Mouse (Mus musculus) embryonic fibroblast, embryonic 13.5 days (primary cell): ENCODE results near the gene Zscan22. TPM values are rescaled to one million over a fixed set of nuclear protein-coding genes. Genes with fewer than 3 reads are reported as not detected.
A peak's percentile ranks its signal among the peaks of the same experiment; 100 is the strongest.
"Not testable (repeated sequence)": the region's sequence is repeated elsewhere in the genome, so short reads cannot be mapped to it uniquely, and the experiment has no call there.

Experiments used
- H3K27ac ChIP-seq: 2 replicates; pipeline ENCODE4 v1.5.1; 2012; ENCODE audit warnings: low read length, control low read depth, inconsistent platforms; ENCODE audit not compliant: insufficient read depth
- H3K4me1 ChIP-seq: 2 replicates; pipeline ENCODE4 v1.6.1; 2011; ENCODE audit warnings: low read length; ENCODE audit not compliant: control insufficient read depth, insufficient read depth
- H3K4me3 ChIP-seq: 2 replicates; pipeline ENCODE4 v1.5.1; 2011; ENCODE audit warnings: mild to moderate bottlenecking, control low read depth, low read length; ENCODE audit not compliant: insufficient read depth
- CTCF ChIP-seq: IDR thresholded peaks from 2 replicates; pipeline ENCODE4 v1.5.1; 2011; ENCODE audit warnings: mild to moderate bottlenecking, control low read depth, low read length, moderate library complexity, borderline replicate concordance; ENCODE audit not compliant: insufficient read depth
- POLR2A ChIP-seq: IDR thresholded peaks from 2 replicates; pipeline ENCODE4 v1.6.1; 2011; ENCODE audit warnings: low read depth, mild to moderate bottlenecking, control low read depth, low read length, moderate library complexity
- polyA plus RNA-seq: library from polyadenylated mRNA; stranded (reverse); fragments of >200 nt; gene quantifications from 2 replicates; pipeline ENCODE4 v1.2.4, GENCODE M21; 2011; ENCODE audit warnings: low read depth; ENCODE audit not compliant: missing spikeins, insufficient read length

Zscan22 gene
- polyA plus RNA-seq, 1 experiment: 9.8 TPM

DNA sequence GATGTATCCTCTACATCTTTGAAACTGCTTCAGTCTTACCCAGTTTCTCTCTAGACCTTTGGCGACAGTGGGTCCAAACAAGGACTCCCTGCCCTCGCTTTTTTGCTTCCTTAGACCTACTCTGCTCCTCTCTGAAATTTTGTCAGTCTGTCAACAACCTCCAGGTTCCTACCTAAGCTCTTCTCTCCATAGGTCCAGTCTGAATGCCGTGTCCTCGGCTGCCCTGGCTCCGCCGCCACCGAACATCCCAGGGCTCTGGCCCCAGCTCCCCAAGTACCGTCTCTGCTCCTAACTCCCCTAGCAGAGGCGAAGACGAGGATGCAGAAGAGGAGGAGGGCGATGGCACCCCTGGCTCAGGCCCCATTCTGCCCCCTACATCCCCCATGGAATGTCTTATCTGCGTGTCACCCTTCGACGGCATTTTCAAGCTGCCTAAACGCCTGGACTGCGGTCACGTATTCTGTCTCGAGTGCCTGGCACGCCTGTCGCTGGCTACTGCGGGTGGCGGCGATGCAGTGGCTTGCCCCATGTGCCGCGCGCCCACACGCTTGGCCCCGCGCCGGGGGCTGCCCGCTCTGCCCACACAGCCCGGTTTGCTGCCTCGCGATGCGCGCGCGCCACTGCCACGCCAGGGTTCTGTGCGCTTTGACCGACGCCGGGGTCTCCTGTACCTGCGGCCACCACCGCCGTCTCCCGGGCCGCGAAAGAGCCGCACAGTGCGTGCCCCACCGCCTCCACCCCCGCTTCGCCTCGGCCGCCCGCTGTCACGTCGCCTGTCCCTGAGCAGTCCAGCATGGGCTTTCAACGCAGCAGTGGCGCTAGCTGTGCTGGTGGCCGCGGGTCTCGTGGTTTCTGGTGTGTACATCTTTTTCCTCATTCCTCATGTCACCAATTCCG, 30.3 kb downstream of the Zscan22 start:
- no peak for TF ChIP-seq CTCF
- TF ChIP-seq POLR2A: 0 out of 2 replicates have a peak, but pooled peaks have one; percentile 21
- H3K4me3 ChIP-seq: no peak overlapping the region
- H3K4me1 ChIP-seq: 0 out of 2 replicates have a peak, but pooled peaks cover 5% of the 10 kb centered on the region
- no peak overlapping the region for H3K27ac ChIP-seq

DNA sequence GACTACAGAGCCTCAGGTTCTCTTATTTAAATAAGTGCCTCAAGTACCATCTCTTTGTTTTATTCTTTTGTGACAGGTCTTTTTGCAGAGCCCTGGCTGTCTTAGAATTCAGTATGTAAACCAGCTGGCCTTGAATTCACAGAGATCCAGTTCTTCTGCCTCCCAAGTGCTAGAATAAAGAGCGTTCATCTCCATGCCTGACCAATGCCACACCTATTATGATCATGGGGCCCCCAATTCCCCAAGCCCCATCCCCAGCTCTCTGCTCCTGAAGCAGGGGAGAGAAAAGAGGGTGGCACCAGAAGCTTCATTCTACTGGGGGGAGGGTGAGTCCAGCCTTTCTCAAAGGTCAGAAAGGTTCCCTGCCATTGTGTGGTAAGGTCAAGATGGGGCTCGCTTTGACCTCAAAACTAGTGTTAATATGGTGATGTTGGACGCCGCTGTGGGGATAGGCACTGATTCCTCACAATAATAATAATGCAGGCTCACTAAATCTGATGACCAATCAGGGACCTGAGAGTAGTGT, 36.1 kb downstream of the Zscan22 start:
- Histone ChIP-seq H3K4me3 (no peak overlapping the region), H3K27ac (no peak overlapping the region), H3K4me1 (no peaks in the 10 kb centered on the region)
- no peak for TF ChIP-seq POLR2A

DNA sequence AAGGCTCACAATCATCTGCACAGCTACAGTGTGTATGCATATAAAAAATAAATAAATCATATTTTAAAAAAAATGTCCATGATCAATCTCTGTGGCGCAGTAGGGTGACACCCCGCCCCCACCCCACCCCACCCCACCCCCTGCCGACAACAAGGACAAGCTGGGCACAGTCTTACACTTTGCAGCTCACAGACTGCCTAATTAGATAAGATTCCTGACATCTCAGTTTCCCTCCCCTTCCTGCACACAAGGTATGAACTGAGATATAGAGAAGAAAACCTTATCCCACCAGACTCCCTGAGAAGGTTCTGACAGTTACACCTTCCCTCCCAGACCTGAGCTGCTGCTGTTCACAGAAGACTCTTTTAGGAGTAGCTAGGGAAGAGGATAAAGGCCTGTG, 37.2 kb downstream of the Zscan22 start:
- Histone ChIP-seq H3K4me3 (no peak overlapping the region), H3K4me1 (no peaks in the 10 kb centered on the region), H3K27ac (no peak overlapping the region)
- no peak for TF ChIP-seq POLR2A
- TF ChIP-seq CTCF: no peak

DNA sequence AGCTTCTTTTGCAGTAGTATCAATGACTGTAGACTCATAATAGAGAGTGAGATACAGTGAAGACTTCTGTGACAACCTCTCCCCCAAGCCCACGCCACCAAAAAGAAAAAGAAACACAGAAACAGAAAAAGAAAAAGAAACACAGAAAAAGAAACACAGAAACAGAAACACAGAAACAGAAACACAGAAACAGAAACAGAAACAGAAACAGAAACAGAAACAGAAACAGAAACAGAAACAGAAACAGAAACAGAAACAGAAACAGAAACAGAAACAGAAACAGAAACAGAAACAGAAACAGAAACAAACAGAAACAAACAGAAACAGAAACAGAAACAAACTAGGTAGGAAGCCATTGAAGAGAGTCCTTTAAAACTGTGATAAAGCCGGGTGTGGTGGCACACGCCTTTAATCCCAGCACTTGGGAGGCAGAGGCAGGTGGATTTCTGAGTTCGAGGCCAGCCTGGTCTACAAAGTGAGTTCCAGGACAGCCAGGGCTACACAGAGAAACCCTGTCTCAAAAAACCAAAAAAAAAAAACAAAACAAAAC, 39.7 kb downstream of the Zscan22 start:
- H3K27ac ChIP-seq, H3K4me3 ChIP-seq, H3K4me1 ChIP-seq: not testable (repeated sequence)

DNA sequence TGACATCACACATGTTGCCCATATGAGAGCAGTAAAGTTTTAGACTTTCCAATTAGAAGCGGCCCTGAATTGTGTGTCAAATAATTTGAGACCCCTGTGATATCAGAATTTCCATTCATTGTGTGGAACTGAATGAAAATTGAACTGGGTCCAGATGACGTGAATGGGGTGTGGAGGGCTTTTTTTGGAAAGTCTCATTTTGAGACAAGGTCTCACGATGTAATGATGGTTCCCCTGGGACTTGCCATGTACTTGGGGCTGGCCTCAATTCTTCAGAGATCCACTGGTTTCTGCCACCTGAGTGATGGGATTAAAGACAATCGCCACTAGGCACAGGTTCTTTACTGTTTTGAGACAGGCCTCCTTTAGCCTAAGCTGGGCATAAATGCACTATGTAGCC, 43.0 kb downstream of the Zscan22 start:
- Histone ChIP-seq H3K4me3 (no peak overlapping the region), H3K27ac (no peak overlapping the region), H3K4me1 (no peaks in the 10 kb centered on the region)
- no peak for TF ChIP-seq POLR2A
- no peak for TF ChIP-seq CTCF

DNA sequence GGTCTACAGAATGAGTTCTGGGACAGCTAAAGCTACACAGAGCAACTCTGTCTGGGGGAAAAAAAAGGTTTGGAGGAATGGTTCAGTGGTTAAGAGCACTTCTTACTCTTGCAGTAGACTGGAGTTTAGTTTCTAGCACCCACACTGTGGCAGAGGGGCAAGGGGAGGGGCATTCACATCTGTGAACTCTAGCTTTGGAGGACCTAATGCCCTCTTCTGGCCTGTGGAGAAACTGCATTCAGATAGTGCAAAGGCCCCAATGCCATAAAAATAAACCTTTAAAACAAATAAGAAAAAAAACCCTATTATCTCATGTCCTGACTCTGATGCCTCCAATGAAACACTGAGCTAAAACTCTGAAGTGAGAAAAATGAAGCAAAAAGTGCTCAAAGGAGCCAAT, 45.9 kb downstream of the Zscan22 start:
- Histone ChIP-seq H3K27ac (no peak overlapping the region), H3K4me1 (no peaks in the 10 kb centered on the region), H3K4me3 (no peak overlapping the region)
- TF ChIP-seq CTCF (no peak), POLR2A (no peak)

DNA sequence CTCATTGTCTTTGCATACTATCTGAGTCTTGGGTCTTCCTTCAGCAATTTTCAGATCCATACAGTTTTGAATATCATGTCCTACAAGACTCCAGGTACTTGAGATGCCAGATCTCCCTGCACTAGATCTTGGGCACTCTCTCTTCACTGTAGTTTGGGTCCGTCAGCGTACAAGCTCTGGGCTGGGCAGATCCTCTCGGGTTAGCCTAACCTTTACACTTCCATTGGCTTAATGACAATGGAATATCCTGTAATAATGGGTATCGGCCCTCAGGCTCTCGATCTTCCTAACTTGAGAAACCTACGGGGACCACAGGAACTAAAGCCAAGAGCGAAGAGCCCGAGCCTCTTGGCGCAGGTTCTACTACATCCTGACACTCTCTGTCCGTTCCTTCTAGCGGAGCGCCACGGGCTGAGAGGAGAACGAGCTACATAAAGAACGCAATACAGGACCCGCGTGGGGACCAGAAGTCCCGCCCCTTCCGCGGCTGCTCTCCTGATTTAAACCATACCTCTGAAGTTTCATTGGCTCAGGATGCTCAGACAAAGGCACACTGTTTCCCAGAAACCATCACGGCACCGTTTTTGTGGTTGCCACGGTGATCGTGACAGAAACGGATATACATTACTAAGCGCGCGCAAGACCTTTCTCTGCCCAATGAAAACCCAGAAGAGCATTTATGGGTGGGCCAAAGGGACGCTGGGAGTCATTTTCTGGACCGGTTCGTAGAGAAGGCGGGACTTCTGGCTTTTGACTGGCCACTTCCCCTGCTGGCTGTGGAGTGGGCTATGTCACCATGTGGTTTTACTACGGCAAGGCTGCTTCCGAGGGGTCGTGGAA, 51.6 kb downstream of the Zscan22 start:
- Histone ChIP-seq H3K4me3 (peak overlapping the region; percentile 44), H3K27ac (peak overlapping the region; percentile 12; the same call in 1 of the 2 replicates), H3K4me1 (peaks cover 3% of the 10 kb centered on the region; the same call in 1 of the 2 replicates)
- TF ChIP-seq CTCF (no peak), POLR2A (peak; percentile 90)

DNA sequence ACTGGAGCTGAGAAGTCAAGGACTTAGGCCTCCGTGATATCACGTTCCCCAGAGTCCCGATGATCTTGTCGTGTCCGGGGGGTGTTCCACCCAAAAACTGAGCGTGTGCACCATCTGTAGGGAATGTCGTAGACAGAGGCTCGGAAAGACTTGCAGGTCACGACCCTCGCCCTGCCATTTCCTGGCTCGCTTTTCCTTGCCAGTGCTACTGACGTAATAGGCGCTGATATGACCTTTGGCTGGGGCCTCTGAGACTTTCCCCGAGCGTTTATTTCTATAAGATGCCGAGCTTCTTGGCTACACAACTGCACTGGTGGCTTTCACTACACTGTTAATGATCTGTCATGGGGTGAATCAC, 52.2 kb downstream of the Zscan22 start:
- TF ChIP-seq POLR2A (no peak), CTCF (no peak)
- H3K4me3 ChIP-seq: peak overlapping the region; percentile 42

DNA sequence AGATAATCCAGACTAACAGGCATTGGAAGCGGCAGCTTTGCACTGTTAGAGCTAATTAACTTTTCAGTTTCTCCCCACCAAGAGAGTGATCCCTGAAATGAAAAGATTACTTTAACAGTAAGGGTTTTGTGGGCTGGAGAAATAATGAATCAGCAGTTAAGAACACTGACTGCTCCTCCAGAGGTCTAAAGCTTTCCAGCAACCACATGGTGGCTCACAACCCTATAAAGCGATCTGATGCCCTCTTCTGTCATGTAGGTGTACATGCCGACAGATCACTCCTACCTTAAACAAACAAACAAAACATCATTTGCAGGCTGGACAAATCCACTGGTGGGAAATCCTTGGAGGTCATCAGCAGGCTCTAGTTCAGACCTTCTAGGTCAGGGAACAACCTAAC, 57.3 kb downstream of the Zscan22 start:
- Histone ChIP-seq H3K27ac (no peak overlapping the region; the same call in 1 of the 2 replicates), H3K4me3 (no peak overlapping the region), H3K4me1 (peaks cover 3% of the 10 kb centered on the region; the same call in 1 of the 2 replicates)
- TF ChIP-seq CTCF (no peak), POLR2A (no peak)

More for the DNA sequence above, 52.2 kb downstream of the Zscan22 start:
- H3K27ac ChIP-seq: peak overlapping the region; percentile 12; the same call in 1 of the 2 replicates
- H3K4me1 ChIP-seq: peaks cover 3% of the 10 kb centered on the region; the same call in 1 of the 2 replicates
